Mouse (Mus musculus) megakaryocyte, embryonic 14.5 days (primary cell): ENCODE results near the gene Sun3. TPM values are rescaled to one million over a fixed set of nuclear protein-coding genes. Genes with fewer than 3 reads are reported as not detected.

Source experiments
- H3K27me3 ChIP-seq: replicated peaks from 2 replicates; pipeline ENCODE3; 2012; ENCODE audit warnings: inconsistent platforms
- H3K36me3 ChIP-seq: replicated peaks from 2 replicates; pipeline ENCODE3; 2012; ENCODE audit warnings: low read length, inconsistent platforms, mixed read lengths
- H3K4me1 ChIP-seq: 2 replicates; pipeline ENCODE4 v1.6.1; 2012; ENCODE audit warnings: inconsistent platforms
- H3K4me3 ChIP-seq: replicated peaks from 2 replicates; pipeline ENCODE3; 2012; ENCODE audit warnings: moderate library complexity, mild to moderate bottlenecking, inconsistent platforms
- H3K9me3 ChIP-seq: 2 replicates; pipeline ENCODE4 v1.6.1; 2012; ENCODE audit warnings: inconsistent platforms
- FLI1 ChIP-seq: IDR thresholded peaks from 2 replicates; pipeline ENCODE4 v1.6.1; 2012; ENCODE audit warnings: low read length, inconsistent platforms, mixed read lengths
- GATA1 ChIP-seq: IDR thresholded peaks from 3 replicates; pipeline ENCODE4 v1.6.1; 2012; ENCODE audit warnings: mixed read lengths, low read length, inconsistent platforms, borderline replicate concordance
- polyA plus RNA-seq: library from polyadenylated mRNA; stranded (reverse); fragments of >175 nt; gene quantifications from 2 replicates; pipeline ENCODE4 v1.2.3, GENCODE M21; 2012; ENCODE audit warnings: low replicate concordance; ENCODE audit not compliant: insufficient read depth

The Sun3 gene
- not detected in 2 replicates for polyA plus RNA-seq

- no peaks in the 10 kb centered on the region for H3K9me3 ChIP-seq
- H3K4me3 ChIP-seq, result peak within 1 kb of the TSS; percentile 95
- H3K4me1 ChIP-seq, result peaks cover 36% of the 10 kb centered on the region
- H3K27me3 ChIP-seq, result peaks cover 20% of the 10 kb centered on the region
- no peaks in the 10 kb centered on the region for H3K36me3 ChIP-seq
- TF ChIP-seq FLI1 (no peak), GATA1 (no peak)
These were observed at the start of gene Sun3 for GRCm38 (mm10) chr11:9048703-9049060. Gene Sun3 (minus strand): TSS chr11:9048991.

GRCm38 (mm10) chr11:9076444-9076843 lies 27.7 kb upstream of the Sun3 start:
- Histone ChIP-seq H3K4me1 (no peaks in the 10 kb centered on the region), H3K36me3 (no peaks in the 10 kb centered on the region), H3K27me3 (peaks cover 2% of the 10 kb centered on the region), H3K4me3 (no peak overlapping the region), H3K9me3 (no peaks in the 10 kb centered on the region)
- TF ChIP-seq FLI1, result no peak
- TF ChIP-seq GATA1, result no peak

GRCm38 (mm10) chr11:9060484-9060883 lies 11.7 kb upstream of the Sun3 start:
- peaks cover 11% of the 10 kb centered on the region for H3K4me1 ChIP-seq
- H3K27me3 ChIP-seq, result no peaks in the 10 kb centered on the region
- H3K36me3 ChIP-seq, result no peaks in the 10 kb centered on the region
- TF ChIP-seq GATA1 (no peak), FLI1 (no peak)
- H3K9me3 ChIP-seq, result no peaks in the 10 kb centered on the region
- H3K4me3 ChIP-seq, result no peak overlapping the region

GRCm38 (mm10) chr11:9060029-9060428 lies 11.2 kb upstream of the Sun3 start:
- no peaks in the 10 kb centered on the region for H3K27me3 ChIP-seq
- no peaks in the 10 kb centered on the region for H3K36me3 ChIP-seq
- TF ChIP-seq FLI1 (no peak), GATA1 (no peak)
- H3K4me1 ChIP-seq, result peaks cover 11% of the 10 kb centered on the region
- no peaks in the 10 kb centered on the region for H3K9me3 ChIP-seq
- no peak overlapping the region for H3K4me3 ChIP-seq

GRCm38 (mm10) chr11:9057711-9058110 lies 8.9 kb upstream of the Sun3 start:
- Histone ChIP-seq H3K36me3 (no peaks in the 10 kb centered on the region), H3K9me3 (no peaks in the 10 kb centered on the region), H3K27me3 (peaks cover 6% of the 10 kb centered on the region), H3K4me3 (no peak overlapping the region), H3K4me1 (peaks cover 11% of the 10 kb centered on the region)
- no peak for TF ChIP-seq GATA1
- no peak for TF ChIP-seq FLI1

GRCm38 (mm10) chr11:9056937-9057336 lies 8.1 kb upstream of the Sun3 start:
- no peak overlapping the region for H3K4me3 ChIP-seq
- no peaks in the 10 kb centered on the region for H3K36me3 ChIP-seq
- peaks cover 11% of the 10 kb centered on the region for H3K4me1 ChIP-seq
- peaks cover 11% of the 10 kb centered on the region for H3K27me3 ChIP-seq
- no peak for TF ChIP-seq FLI1
- no peaks in the 10 kb centered on the region for H3K9me3 ChIP-seq

GRCm38 (mm10) chr11:9051895-9052294 lies 3.1 kb upstream of the Sun3 start:
- H3K4me1 ChIP-seq, result peaks cover 36% of the 10 kb centered on the region
- H3K4me3 ChIP-seq, result no peak overlapping the region
- H3K9me3 ChIP-seq, result no peaks in the 10 kb centered on the region
- TF ChIP-seq GATA1 (no peak), FLI1 (no peak)
- H3K27me3 ChIP-seq, result peaks cover 24% of the 10 kb centered on the region
- no peaks in the 10 kb centered on the region for H3K36me3 ChIP-seq

GRCm38 (mm10) chr11:9050241-9050640 lies 1.4 kb upstream of the Sun3 start:
- Histone ChIP-seq H3K27me3 (peaks cover 24% of the 10 kb centered on the region), H3K4me1 (peaks cover 36% of the 10 kb centered on the region), H3K36me3 (no peaks in the 10 kb centered on the region), H3K9me3 (no peaks in the 10 kb centered on the region), H3K4me3 (no peak overlapping the region)
- TF ChIP-seq FLI1, result no peak
- TF ChIP-seq GATA1, result no peak

GRCm38 (mm10) chr11:9048011-9048702 lies 634 bp downstream of the Sun3 start, which contains the start of gene Gm11992:
Gene Gm11992 (plus strand): TSS chr11:9048594.
- peak within 1 kb of the TSS; percentile 95 for H3K4me3 ChIP-seq
- no peak for TF ChIP-seq FLI1
- TF ChIP-seq GATA1, result no peak
- H3K27me3 ChIP-seq, result peaks cover 18% of the 10 kb centered on the region

GRCm38 (mm10) chr11:9047044-9047443 lies 1.7 kb downstream of the Sun3 start:
- no peaks in the 10 kb centered on the region for H3K9me3 ChIP-seq

More at GRCm38 (mm10) chr11:9048011-9048702, 634 bp downstream of the Sun3 start, which contains the start of gene Gm11992:
- no peaks in the 10 kb centered on the region for H3K36me3 ChIP-seq
- H3K9me3 ChIP-seq, result no peaks in the 10 kb centered on the region
- H3K4me1 ChIP-seq, result peaks cover 36% of the 10 kb centered on the region

GRCm38 (mm10) chr11:9046546-9046945 lies 2.2 kb downstream of the Sun3 start:
- peaks cover 9% of the 10 kb centered on the region for H3K27me3 ChIP-seq
- TF ChIP-seq FLI1 (no peak), GATA1 (no peak)

More at GRCm38 (mm10) chr11:9047044-9047443, 1.7 kb downstream of the Sun3 start:
- no peaks in the 10 kb centered on the region for H3K36me3 ChIP-seq
- H3K27me3 ChIP-seq, result peaks cover 13% of the 10 kb centered on the region
- TF ChIP-seq GATA1 (no peak), FLI1 (no peak)
- peaks cover 36% of the 10 kb centered on the region for H3K4me1 ChIP-seq
- H3K4me3 ChIP-seq, result peak overlapping the region; percentile 60

More at GRCm38 (mm10) chr11:9046546-9046945, 2.2 kb downstream of the Sun3 start:
- H3K4me3 ChIP-seq, result no peak overlapping the region
- no peaks in the 10 kb centered on the region for H3K9me3 ChIP-seq
- H3K36me3 ChIP-seq, result no peaks in the 10 kb centered on the region
- peaks cover 32% of the 10 kb centered on the region for H3K4me1 ChIP-seq
